Mouse (Mus musculus) MN1 (cell line): ENCODE measurements at regions not wholly inside any gene's neighbourhood (a gene's known extent, or its start where the extent isn't known, plus 50 kb on each side); places are given as distances from the start of the nearest gene placed in this dataset.

Experiments
- DNase-seq: peaks from one replicate; pipeline ENCODE4 v3.0.0-alpha.2; 2016; ENCODE audit warnings: low spot score

DNA sequence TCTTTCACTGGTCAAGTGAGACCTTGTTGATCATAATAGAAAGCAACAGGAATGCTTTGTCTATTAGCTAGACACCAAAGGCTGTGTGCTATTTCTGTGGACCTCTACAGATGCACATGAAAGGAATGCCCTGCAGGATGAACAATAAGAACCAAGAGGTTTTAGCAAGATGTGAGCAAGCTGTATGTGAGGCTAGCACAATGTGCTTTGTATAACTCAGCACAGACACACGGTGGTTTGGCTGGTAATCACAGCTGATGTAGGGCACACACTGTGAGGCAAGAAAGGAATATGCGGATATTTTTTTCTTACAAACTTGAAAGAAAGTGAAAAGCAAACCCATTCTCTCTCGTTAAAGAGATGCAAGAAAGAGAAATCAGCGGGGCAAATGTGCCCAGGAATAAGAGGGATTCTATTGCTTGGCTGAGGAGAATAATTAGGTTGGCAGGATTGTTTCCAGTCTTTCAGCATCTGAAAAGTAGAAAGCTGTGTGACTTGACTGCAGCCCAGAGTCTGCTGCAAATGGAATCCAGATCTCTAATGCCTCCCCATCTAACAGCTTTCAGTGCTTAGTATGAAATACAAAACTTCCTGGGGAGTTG is 2476.1 kb upstream of the Gm6569 start:
- DNase-seq: no peak

DNA sequence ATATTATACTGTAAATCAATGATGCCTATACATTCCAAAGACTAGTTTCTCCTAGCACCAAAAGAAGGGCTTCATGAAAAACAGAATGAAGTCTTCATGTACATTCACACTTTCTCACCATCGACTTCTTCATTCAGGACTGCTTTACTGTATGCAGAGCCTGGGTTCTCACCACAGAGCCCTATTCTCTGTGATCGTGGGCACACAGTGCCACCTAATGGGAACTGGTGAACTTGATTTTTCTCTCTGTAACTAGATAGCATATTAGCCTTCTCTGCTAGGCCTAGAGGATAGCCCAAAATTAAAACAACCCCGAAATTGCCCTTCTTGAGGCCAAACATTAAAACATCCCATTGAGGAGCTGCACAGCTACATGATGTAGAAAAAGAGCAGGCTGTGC is 2458.6 kb upstream of the Gm6569 start:
- DNase-seq: peak; percentile 11
